Mouse (Mus musculus) activated CD4-positive, CD25-positive, alpha-beta regulatory T cell, adult 4 months (primary cell): ENCODE results near the gene Acsl3. TPM values are rescaled to one million over a fixed set of nuclear protein-coding genes. Genes with fewer than 3 reads are reported as not detected.

ENCODE experiments used
- ATAC-seq: one replicate; pipeline ENCODE4 v1.8.0; 2017
- polyA plus RNA-seq, 2 experiments: library from polyadenylated mRNA; unstranded; fragments of 100-300 nt; shearing (Covaris generic); gene quantifications; one replicate each; pipeline ENCODE4 v1.2.1; 2017

Gene Acsl3
- 1 to 10 TPM; 2.6 to 5.3 TPM for polyA plus RNA-seq

GRCm38 (mm10) chr1:78657671-78658440 is at the start of gene Acsl3, which contains the start of gene Utp14b:
TSS of gene Acsl3 (plus strand) at chr1:78657825.
TSS of gene Utp14b (plus strand) at chr1:78658038.
- ATAC-seq = peak; percentile 95

DNA sequence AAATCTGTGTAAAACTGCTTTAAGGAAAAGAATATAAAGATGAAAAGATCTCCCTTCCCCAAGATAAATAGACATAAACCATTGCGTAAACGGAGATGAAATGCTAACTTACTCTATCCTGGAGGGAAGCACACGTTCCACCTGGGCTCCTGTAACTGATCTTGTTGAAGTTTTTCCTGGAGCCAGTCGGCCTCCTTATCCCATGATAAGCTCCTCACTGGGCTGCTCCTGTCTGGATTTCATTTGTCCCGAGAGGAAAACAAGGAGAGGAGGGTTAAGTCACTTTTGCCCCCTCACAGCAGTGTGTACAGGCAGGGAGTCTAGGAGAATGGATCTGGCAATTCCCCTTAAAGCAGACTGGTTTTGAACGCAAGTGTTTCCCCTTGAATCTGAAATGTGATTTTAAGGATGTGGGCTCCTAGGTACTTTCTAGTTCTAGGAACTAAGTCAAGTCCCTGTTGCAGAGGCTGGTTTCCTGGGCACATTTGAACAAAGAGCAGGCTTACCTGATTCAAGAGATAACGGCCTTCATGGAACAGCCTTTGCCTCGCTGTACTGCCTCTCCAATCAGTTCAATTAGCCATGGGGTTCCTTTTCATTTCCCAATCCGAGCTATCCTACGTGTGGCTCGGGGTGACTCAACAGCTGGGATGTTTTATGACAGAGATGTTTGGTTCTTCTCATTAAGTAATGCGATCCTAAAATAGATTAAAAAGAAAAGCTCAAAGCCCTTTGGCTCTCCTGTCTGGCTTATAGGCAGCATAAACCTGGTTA is 48.3 kb upstream of the Acsl3 start:
- ATAC-seq = no peak

DNA sequence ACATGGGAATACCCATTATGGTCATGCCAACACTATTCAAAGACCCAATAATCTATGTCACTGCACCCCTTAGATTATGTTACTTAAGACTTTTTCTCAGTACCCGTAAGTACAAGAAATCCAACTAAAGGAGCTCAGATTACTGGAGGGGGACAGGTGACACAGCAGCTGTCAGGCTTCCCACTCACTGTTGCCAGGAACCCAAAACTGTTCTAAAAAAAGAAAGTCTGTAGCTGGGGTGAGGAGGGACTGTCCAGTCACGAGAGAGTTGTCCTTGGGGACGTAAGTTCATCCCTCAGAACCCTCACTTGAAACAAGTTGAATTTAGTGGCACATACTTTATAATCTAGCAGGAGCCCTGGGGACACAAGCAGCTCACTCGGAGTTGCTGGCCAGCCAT is 46.6 kb upstream of the Acsl3 start:
- ATAC-seq = no peak

DNA sequence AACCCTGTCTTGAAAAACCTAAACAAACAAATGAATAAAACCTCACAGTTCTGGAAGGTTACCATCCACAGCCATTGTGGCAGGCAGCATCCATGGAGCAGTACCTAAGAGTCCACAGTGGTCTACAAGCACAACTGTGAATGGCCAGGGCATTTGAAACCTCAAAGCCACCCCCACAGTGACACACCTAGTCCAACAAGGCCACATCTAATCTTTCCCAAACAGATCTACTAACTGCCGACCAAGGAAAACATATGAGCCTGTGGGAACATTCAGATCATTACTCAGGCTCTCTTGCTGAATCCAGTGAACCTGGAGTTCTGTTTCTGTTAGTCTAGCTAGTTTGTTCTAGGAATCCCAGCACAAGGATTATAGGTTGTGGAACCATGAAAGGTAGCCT is 44.7 kb upstream of the Acsl3 start:
- no peak for ATAC-seq

- no peak for ATAC-seq
These were observed 33.3 kb upstream of the Acsl3 start for GRCm38 (mm10) chr1:78624352-78624751.

DNA sequence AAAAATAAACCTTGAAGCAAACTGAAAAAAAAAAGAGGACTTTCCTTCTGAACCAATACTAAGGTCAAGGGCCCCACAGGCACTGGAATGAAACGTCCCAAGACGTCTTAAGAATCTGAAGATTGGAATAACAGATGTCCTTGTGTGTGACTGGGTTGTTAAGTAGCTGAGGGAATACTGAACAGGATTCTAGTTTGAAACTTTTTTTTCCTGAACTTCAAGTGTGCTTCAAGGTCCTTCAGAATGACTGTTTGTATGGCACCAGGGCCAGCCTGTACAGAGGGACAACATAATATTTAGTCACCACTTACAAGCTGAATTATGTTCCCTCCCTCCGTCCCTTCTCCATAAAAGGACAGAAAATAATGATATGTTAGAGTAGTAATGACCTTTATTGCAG is 23.1 kb upstream of the Acsl3 start:
- ATAC-seq = no peak

DNA sequence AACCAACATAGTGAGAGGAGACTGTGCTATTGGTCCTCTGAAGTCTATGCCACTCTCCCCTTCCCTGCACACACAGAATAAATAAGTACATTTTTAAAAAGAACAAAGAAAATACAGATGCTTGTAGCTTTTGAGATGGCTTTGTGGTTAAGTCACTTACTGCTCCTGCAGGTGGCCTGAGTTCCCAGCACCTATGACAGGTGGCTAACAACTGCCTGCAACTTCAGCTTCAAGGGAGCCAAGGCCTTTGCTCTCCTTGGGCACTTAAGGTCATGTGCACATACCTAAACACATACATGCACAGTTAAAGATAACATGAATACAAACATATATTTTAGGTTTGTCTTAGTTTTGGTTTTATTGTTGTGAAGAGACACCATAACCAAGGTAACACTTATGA is 16.8 kb upstream of the Acsl3 start:
- ATAC-seq = no peak

DNA sequence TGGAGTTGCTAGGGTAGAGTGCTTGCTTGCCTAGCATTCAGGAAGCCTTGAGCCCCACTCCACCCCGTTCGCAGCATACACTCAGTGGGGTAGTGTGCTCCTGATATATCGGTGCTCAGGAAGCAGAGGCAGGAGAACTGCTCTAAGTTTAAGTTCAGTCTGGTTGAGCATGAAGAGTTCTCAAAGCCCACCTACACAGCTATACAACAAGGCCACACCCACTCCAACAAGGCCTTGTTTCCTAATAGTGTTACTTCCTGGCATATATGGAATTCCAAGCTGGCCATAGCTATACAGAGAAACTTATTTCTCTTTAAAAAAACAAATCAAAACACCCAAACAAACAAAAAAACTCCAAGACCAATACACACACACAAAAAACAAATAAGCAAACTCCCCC is 15.8 kb upstream of the Acsl3 start:
- no peak for ATAC-seq

DNA sequence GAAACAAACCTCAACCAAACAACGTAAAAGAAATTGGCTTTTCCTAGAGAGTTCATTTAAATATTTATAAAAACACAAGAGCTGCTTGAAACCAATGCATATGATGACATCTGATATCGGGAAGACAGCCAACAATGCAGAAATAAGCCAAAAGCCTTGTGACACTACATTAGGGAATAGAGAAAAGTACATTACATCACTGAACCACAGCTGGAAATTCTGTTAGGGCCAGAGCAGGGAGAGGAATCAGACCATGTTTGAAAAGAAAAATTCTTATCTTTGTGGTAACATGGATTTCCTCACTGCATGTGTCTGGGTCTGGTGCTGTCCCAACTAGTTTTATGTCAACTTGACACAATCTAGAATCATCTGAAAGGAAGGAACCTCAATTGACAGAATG is 15.4 kb upstream of the Acsl3 start:
- no peak for ATAC-seq

- no peak for ATAC-seq
These were observed 10.2 kb upstream of the Acsl3 start for GRCm38 (mm10) chr1:78647317-78647885.

DNA sequence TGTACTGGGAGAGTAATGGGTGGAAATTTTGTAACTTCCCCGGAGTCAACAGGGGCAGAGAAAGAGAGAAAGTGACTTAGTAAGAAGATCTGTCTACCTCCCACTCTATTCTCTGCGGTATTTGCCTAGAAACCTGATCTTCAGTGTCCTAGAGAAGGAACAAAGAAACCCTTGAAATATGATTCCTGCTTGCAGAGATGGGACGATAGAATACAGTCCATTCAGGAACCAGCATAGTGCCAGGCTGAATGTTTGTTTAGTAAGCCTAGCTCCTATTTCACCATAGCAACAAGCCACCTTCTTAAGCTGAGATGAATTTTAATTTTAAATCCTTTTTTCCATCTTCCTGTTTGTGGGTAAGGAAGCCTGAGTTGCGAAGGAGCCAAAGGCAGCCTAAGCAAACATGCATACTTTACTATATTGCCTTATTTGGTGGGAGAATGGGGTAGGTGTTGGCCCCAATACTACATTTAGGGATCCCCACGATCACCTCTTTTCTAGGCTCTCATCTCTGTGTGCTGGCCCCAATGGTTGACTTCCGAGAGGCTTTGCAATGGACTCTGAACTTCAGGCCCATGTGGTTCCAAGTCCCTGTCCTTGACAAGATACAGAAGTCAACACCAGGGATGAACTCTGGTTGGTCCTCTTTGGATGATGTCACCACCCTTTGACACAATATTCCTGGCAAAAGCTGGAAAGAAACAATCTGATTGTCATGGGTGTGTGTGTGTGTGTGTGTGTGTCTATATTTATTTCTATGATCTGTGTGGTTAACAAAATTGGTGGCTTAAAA is 8.2 kb upstream of the Acsl3 start:
- ATAC-seq = no peak

GRCm38 (mm10) chr1:78656472-78656871 is 1.2 kb upstream of the Acsl3 start:
- no peak for ATAC-seq

DNA sequence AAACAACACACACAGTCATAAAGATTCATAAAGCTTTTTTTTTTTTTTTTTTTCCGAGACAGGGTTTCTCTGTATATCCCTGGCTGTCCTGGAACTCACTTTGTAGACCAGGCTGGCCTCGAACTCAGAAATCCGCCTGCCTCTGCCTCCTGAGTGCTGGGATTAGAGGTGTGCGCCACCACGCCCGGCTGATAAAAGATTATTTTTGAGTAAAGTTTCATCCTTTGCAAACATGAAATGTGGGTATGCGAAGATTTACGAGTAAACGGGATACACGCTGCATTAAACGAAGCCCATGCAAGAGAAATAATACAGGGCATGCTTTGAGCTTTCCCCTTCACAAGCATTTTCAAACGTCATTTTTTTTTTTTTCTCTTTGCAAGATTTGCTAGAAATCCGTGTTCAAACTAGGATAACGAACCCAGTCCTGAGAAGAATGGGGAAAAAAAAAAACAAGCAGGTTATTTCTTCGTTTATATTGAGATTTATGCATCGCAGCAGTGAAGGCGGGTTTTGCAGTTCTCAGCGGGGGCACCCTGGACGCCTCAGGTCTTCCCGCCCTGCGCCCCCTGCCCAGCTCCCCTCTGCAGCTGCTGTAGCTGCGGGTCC is 500 bp upstream of the Acsl3 start:
- no peak for ATAC-seq

DNA sequence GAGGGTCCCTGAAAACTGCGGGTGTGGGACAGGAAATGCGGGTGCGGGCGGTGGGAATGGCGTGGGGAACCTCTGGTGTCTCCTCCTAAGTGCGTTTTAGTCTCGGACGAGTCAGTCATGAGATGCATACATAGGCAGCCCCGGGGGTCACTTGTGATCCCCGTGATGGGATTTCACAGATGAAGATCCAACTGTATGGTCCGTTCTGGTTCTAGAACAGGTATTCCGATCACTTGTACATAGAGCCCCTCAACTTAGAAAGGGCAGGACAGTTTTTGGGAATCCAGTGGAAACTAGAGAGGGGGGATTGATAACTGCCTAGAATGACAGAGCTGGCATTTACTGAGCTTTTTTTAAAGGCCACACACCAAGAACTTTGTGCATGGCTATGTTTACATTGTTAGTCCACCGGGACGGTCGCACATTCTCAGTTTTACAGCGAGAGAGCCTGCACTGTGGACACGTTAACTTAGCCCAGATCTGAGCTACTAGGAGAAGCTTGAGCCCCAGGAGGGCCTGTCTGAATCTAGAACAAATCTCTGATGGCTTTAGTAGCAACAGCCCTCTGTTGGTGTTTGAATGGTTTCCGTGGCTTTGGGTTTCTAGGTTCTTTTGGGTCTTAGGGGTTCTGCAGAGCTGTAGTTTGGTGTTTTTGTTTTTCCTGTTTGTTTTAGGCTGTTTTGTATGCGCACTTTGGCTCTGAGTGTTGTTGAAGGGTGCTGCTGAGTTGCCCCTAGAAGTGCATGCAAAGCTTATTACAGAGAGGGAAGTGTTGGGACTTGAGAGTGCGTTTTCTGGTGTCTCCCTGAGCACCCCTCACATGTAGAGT is 1.0 kb downstream of the Acsl3 start:
- no peak for ATAC-seq

GRCm38 (mm10) chr1:78659270-78659823 is 1.7 kb downstream of the Acsl3 start:
- no peak for ATAC-seq

DNA sequence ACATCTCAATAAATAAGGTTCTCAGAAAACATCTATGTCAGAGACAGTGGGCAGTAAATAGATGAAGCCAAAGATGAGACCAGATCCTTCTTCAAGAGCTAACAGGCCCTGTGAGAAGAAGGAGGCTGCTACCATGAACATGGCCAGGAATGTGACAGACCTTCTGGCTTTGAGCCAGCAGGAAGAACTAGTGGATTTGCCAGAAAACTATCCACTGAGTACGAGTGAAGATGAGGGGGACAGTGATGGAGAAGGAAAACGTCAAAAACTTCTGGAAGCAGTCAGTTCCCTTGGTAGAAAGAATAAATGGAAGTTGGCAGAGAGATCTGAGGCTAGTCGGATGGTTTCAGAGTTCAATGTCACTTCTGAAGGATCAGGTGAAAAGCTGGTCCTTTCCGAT is 6.7 kb downstream of the Acsl3 start:
- no peak for ATAC-seq

DNA sequence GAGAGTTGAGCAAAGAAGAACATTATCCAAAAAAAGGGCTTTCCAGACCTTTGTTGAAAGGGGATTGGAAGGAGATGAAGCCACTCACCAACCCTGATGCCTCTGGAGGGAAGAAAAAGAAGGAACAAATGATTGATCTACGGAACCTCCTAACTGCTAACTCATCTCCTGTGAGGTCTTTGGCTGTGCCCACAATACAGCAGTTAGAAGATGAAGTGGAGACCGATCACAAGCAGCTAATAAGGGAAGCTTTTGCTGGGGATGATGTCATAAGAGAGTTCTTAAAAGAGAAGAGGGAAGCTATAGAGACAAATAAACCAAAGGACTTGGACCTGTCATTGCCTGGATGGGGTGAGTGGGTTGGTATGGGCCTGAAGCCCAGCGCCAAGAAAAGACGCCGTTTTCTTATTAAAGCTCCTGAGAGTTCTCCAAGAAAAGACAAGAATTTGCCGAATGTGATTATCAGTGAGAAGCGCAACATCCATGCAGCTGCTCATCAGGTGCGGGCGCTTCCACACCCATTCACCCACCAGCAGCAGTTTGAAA is 8.4 kb downstream of the Acsl3 start:
- no peak for ATAC-seq

DNA sequence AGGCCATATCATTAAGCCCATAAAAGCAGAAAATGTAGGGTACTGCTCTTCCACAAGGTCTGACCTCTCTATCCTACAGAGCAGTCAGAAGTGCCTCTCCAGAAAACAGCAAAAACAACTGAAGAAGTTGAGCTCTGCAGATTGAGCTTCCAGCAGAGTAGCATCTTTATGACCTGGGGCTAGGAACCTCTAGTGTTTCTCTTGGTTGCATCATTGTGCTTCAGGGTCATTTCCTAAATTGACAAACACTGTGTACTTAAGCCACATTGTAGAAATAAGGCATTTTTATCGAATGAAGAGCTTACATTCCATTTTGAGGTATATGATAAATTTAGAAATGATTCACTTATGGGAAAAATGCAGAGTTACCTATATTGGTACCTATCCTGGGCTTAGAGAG is 9.0 kb downstream of the Acsl3 start:
- no peak for ATAC-seq

- peak; percentile 57 for ATAC-seq
These were observed 24.7 kb downstream of the Acsl3 start for GRCm38 (mm10) chr1:78682291-78682690.

DNA sequence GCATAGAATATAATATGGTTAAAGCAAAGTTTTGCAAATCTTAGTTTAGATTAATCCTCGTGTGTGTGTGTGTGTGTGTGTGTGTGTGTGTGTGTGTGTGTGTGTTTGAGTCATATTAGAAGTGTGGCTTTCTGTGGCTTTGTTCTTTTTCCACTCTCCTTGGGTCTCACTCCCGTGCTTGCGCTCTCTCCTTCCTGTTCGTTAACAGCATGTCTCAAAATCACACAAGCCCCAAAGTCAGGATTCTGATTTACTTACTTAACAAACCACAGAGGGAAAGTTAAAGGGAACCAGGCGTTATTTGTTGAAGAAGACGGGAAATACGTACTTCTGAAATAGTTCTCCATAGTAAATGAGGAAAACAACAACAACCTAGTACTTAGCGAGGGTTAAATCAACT is 26.5 kb downstream of the Acsl3 start:
- ATAC-seq = no peak

GRCm38 (mm10) chr1:78686872-78687271 is 29.2 kb downstream of the Acsl3 start:
- ATAC-seq = no peak
